Mouse (Mus musculus): ENCODE measurements at regions not wholly inside any gene's neighbourhood (a gene's known extent, or its start where the extent isn't known, plus 50 kb on each side); places are given as distances from the start of the nearest gene placed in this dataset.
A peak's percentile ranks its signal among the peaks of the same experiment; 100 is the strongest.

- no peak for ATAC-seq (ENCODE audit: low FRiP score, low read depth)
- H3K4me3 ChIP-seq = no peak overlapping the region
Measured at GRCm38 (mm10) chr14:72884561-72884960, 164.4 kb downstream of the Cysltr2 start.

DNA sequence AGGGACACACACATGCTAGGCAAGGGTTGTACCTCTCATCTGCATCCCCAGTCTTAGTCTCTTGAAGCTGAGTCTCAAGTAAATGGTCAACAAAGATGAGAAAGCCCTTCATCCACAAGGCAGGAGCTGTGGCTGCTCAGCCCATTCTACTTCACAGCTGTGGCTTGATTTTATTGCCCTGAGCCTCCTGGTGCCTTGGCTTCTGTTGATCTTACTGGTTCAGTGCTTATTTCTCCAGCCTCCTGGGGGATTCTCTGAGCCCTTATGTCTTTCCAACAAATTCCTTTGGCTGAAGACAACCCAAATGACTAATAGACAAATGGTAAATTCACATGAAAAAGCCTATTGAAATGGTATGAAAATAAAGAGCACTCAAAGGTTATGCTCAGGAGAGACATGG lies 167.3 kb upstream of the Fndc3a start:
- Histone ChIP-seq H3K4me2 (no peak overlapping the region), H3K9ac (no peak overlapping the region), H3K27me3 (no peaks in the 10 kb centered on the region), H3K27ac (replicated peaks) (no peak overlapping the region), H3K4me3 (no peak overlapping the region), H3K9me3 (no peaks in the 10 kb centered on the region), H3K4me1 (replicated peaks) (no peaks in the 10 kb centered on the region), H3K36me3 (no peaks in the 10 kb centered on the region)
- no peak for ATAC-seq (ENCODE audit: low FRiP score, low read depth)

More at GRCm38 (mm10) chr14:72884561-72884960, 164.4 kb downstream of the Cysltr2 start:
- 69% methylated on average over 4 of the region's 4 CpGs for WGBS
- Histone ChIP-seq H3K9me3 (no peaks in the 10 kb centered on the region), H3K27me3 (no peaks in the 10 kb centered on the region), H3K36me3 (no peaks in the 10 kb centered on the region), H3K27ac (replicated peaks) (no peak overlapping the region), H3K4me1 (replicated peaks) (no peaks in the 10 kb centered on the region), H3K9ac (no peak overlapping the region), H3K4me2 (no peak overlapping the region)

- 87% methylated on average over 3 of the region's 3 CpGs for WGBS
- peaks cover 10% of the 10 kb centered on the region for H3K4me1 ChIP-seq (replicated peaks)
Measured at GRCm38 (mm10) chr14:72873494-72873893, 163.7 kb upstream of the Fndc3a start.

DNA sequence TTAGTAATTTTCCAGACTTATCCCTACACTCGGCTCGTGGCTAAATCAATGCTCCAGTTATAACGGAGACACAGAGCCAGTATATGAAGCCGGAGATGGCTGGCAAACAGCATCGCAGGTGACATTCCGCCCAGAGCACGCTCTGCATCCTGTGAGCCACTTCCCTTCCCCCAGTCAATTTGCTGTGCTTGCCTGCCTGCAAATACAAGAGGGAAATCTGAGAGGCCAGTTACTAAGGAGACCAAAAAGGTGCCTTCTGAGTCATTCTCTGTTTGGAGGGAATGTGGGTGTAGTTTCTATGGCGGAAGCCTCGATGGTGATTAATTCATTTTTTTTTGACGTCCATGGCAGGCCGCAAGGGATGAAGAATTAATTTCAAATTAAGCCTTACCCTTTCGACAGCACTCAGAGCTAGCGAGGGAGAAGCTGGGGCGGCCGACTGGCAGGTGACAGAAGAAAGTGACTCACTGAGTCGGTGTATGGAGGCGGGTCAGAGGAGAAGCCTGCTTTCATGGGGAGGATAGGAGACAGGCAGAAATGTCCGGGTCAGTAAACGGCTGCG lies 159.5 kb upstream of the Fndc3a start:
- Histone ChIP-seq H3K9me3 (no peaks in the 10 kb centered on the region), H3K4me2 (peak overlapping the region; percentile 43), H3K9ac (no peak overlapping the region), H3K4me3 (no peak overlapping the region; the same call in 1 of the 2 replicates), H3K36me3 (no peaks in the 10 kb centered on the region), H3K4me1 (replicated peaks) (peaks cover 10% of the 10 kb centered on the region), H3K27ac (replicated peaks) (peak overlapping the region; percentile 70), H3K27me3 (no peaks in the 10 kb centered on the region)
- ATAC-seq (ENCODE audit: low FRiP score, low read depth) = peak; percentile 87
- 38% methylated on average over 20 of the region's 20 CpGs for WGBS

More at GRCm38 (mm10) chr14:72873494-72873893, 163.7 kb upstream of the Fndc3a start:
- H3K9ac ChIP-seq = no peak overlapping the region
- no peak for ATAC-seq (ENCODE audit: low FRiP score, low read depth)
- no peak overlapping the region for H3K4me3 ChIP-seq
- no peaks in the 10 kb centered on the region for H3K9me3 ChIP-seq
- H3K27ac ChIP-seq (replicated peaks) = no peak overlapping the region
- H3K27me3 ChIP-seq = no peaks in the 10 kb centered on the region
- H3K4me2 ChIP-seq = no peak overlapping the region
- no peaks in the 10 kb centered on the region for H3K36me3 ChIP-seq

- H3K4me1 ChIP-seq (replicated peaks) = peaks cover 10% of the 10 kb centered on the region
- H3K27me3 ChIP-seq = no peaks in the 10 kb centered on the region
- H3K4me3 ChIP-seq = no peak overlapping the region
- no peak for ATAC-seq (ENCODE audit: low FRiP score, low read depth)
- no peaks in the 10 kb centered on the region for H3K9me3 ChIP-seq
- no peak overlapping the region for H3K9ac ChIP-seq
- 77% methylated on average over 2 of the region's 2 CpGs for WGBS
- no peak overlapping the region for H3K4me2 ChIP-seq
- H3K36me3 ChIP-seq = no peaks in the 10 kb centered on the region
- no peak overlapping the region for H3K27ac ChIP-seq (replicated peaks)
Measured at GRCm38 (mm10) chr14:72866896-72867295, 157.1 kb upstream of the Fndc3a start.

DNA sequence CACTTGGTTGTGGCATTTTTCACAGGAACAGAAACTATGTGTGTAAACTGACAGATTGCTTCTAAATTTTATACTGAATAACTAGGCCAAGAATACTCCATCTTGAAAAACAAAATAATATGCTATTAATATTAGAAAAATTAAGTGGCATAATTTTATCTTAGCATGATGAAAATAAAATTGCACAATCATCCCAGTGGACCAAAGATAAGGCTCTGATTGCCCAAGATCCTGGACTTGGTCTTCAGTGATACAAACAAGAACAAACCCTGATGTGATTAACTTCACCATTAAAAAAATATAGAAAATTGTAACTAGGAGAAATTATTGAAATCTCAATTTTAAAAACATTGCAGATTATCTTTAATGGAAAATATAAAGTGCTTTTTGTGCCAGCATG lies 155.7 kb upstream of the Fndc3a start:
- H3K9ac ChIP-seq = no peak overlapping the region
- H3K4me1 ChIP-seq (replicated peaks) = peaks cover 10% of the 10 kb centered on the region
- no peaks in the 10 kb centered on the region for H3K36me3 ChIP-seq
- no peak overlapping the region for H3K27ac ChIP-seq (replicated peaks)
- H3K9me3 ChIP-seq = no peaks in the 10 kb centered on the region
- no peak overlapping the region for H3K4me2 ChIP-seq
- no peak overlapping the region for H3K4me3 ChIP-seq
- no peak for ATAC-seq (ENCODE audit: low FRiP score, low read depth)
- no peaks in the 10 kb centered on the region for H3K27me3 ChIP-seq

GRCm38 (mm10) chr14:72864792-72865191 lies 155.0 kb upstream of the Fndc3a start:
- Histone ChIP-seq H3K4me1 (replicated peaks) (peaks cover 8% of the 10 kb centered on the region), H3K9me3 (no peaks in the 10 kb centered on the region), H3K27ac (replicated peaks) (no peak overlapping the region), H3K27me3 (no peaks in the 10 kb centered on the region), H3K4me2 (no peak overlapping the region), H3K9ac (no peak overlapping the region), H3K36me3 (no peaks in the 10 kb centered on the region), H3K4me3 (no peak overlapping the region)
- ATAC-seq (ENCODE audit: low FRiP score, low read depth) = no peak
- 88% methylated on average over 4 of the region's 4 CpGs for WGBS

DNA sequence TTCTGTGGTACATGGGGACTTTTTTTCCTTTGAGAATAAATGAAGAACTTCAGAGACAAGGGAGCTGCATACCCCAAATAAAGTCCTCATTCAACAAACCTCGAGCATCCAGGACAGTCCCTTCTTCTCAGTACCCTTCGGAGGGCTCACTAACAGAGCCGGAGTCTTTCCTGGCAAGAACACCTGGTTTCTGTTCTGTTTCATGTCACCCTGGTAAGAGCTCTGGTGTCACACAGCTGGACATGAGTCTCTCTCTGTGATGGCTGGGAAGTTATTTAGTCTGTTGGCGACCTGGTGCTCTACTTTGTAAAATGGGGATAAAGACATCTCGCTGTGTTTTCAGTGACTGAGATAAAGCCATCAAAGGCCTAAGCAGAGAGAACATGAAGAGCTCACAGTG lies 154.3 kb upstream of the Fndc3a start:
- peaks cover under 1% of the 10 kb centered on the region; the same call in 1 of the 2 replicates for H3K4me1 ChIP-seq (replicated peaks)
- 80% methylated on average over 5 of the region's 5 CpGs for WGBS

DNA sequence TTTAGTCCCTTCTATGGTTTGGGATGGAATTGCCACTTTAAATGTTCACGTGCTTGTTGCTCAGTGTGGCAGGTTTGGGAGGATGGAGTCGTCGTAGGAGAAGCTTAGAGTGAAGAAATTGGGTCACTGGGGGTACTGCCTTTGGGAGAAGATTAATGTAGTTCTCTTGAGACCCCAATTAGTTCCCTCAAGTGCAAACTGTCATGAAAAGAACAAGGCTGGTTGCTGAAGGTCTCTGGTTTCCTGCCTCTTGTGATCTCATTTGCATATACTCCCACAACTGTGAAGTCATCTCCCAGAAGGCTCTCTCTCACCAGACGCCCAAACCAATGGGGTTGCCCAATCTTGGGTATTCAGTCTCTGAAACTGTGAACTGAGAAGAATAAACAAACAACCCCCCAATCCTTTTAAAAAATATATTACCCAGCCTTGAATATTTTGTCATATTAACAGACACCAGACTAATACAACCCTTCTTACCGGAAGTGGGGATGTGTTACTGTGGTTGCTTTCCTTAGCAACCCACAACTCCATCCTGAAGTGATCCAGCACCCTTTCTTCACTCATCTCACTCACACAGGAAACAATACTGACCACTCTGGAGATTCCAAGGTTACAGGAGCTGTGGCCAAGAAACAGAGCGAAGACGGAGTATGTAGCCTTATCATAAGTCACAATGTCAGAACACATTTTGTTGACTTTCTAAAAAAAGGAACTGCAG lies 153.2 kb upstream of the Fndc3a start:
- Histone ChIP-seq H3K9ac (no peak overlapping the region), H3K4me3 (no peak overlapping the region), H3K9me3 (no peaks in the 10 kb centered on the region), H3K4me2 (no peak overlapping the region), H3K4me1 (replicated peaks) (no peaks in the 10 kb centered on the region), H3K27me3 (no peaks in the 10 kb centered on the region), H3K36me3 (no peaks in the 10 kb centered on the region), H3K27ac (replicated peaks) (no peak overlapping the region)
- 81% methylated on average over 7 of the region's 7 CpGs for WGBS
- no peak for ATAC-seq (ENCODE audit: low FRiP score, low read depth)

More for the DNA sequence above, 154.3 kb upstream of the Fndc3a start:
- no peaks in the 10 kb centered on the region for H3K36me3 ChIP-seq
- no peaks in the 10 kb centered on the region for H3K27me3 ChIP-seq
- no peak for ATAC-seq (ENCODE audit: low FRiP score, low read depth)
- H3K4me2 ChIP-seq = no peak overlapping the region
- H3K4me3 ChIP-seq = no peak overlapping the region
- no peak overlapping the region for H3K9ac ChIP-seq
- no peak overlapping the region for H3K27ac ChIP-seq (replicated peaks)
- H3K9me3 ChIP-seq = no peaks in the 10 kb centered on the region

DNA sequence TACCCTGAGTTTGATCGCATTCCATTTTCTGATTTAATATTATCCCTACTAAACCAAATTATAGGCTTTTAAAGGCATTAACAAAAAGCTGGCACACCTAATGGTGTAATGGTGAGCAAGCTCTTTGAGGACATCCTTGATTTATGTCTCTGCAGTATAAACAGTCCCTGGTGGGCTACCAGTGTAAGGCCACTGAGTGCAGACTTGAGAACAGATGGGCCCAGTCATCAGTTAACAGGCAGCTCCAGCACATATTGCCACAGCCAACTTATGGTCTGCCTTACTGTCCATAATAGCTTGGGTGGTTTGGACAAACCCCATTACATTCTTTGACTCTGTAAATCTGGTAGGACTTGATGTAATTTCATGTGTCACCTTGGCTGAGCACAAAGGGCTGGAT lies 144.4 kb upstream of the Fndc3a start:
- Histone ChIP-seq H3K4me3 (no peak overlapping the region), H3K4me2 (no peak overlapping the region), H3K9me3 (no peaks in the 10 kb centered on the region), H3K9ac (no peak overlapping the region), H3K27ac (replicated peaks) (no peak overlapping the region), H3K4me1 (replicated peaks) (no peaks in the 10 kb centered on the region), H3K27me3 (no peaks in the 10 kb centered on the region), H3K36me3 (no peaks in the 10 kb centered on the region)
- no peak for ATAC-seq (ENCODE audit: low FRiP score, low read depth)
- WGBS = 83% methylated on average over 1 of the region's 1 CpGs

GRCm38 (mm10) chr14:72853104-72853503 lies 143.3 kb upstream of the Fndc3a start:
- Histone ChIP-seq H3K9me3 (no peaks in the 10 kb centered on the region), H3K4me2 (no peak overlapping the region), H3K9ac (no peak overlapping the region), H3K4me1 (replicated peaks) (no peaks in the 10 kb centered on the region), H3K36me3 (no peaks in the 10 kb centered on the region), H3K4me3 (no peak overlapping the region), H3K27me3 (no peaks in the 10 kb centered on the region), H3K27ac (replicated peaks) (no peak overlapping the region)
- 94% methylated on average over 3 of the region's 3 CpGs for WGBS
- ATAC-seq (ENCODE audit: low FRiP score, low read depth) = no peak

DNA sequence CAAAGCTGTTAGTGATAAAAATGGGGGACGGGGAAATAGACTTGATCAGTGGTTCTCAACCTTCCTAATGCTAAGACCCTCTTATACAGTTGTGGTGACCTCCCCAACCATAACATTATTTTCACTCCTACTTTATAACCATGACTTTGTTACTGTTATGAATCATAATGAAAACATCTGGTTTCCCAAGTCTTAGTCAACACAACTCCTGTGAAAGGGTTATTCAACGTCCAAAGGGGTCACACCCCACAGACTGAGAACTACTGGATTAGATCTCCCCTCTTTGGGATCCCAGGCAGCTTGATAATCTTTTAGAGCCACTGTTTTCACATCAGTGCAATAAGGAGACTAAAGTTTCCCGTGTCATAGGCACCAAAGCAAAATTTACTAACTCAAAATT lies 141.1 kb upstream of the Fndc3a start:
- no peak for ATAC-seq (ENCODE audit: low FRiP score, low read depth)
- Histone ChIP-seq H3K4me2 (no peak overlapping the region), H3K9me3 (no peaks in the 10 kb centered on the region), H3K9ac (no peak overlapping the region), H3K4me3 (no peak overlapping the region), H3K27me3 (no peaks in the 10 kb centered on the region), H3K4me1 (replicated peaks) (peaks cover 4% of the 10 kb centered on the region), H3K36me3 (no peaks in the 10 kb centered on the region), H3K27ac (replicated peaks) (no peak overlapping the region)
- 80% methylated on average over 3 of the region's 3 CpGs for WGBS
